8 mouse cellular contexts compared by ENCODE assay signal in the genomic region with DNA sequence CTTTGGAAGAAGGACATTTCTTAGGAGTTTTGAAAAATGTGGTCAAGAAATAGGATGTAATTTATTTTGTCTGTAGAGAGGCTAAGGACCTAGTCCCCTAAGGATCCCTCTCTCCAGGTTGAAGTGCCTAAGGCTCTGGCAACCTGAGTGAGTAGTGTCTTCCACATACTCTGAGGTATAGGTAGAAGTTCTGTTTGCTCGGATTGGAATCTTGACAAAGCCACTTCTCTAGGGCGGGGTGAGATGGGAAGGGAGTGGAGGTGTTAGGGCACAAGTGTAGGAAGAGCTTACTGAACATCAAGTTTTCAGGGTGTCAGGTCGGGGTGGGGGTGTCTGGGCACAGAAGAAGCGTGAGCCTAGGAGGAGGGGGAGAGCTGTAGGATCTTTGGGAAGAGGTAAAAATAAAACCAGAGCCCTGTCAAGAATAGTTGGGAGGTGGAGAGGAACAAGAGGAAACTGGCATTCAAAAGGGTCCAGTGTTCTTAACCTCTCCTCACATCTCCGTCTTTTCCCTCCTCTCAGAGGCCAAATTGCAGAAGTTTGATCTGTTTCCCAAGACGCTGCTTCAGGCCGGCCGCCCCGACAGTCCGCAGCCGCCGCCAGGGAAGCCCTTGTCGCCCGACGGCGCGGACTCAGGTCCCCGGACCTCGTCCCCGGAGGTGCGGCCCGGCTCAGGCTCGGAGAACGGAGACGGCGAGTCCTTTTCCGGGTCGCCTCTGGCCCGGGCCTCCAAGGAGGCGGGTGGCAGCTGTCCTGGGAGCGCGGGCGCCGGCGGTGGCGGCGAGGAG. TPM values are rescaled to one million over a fixed set of nuclear protein-coding genes. Genes with fewer than 3 reads are reported as not detected.
DNase-seq lines count a peak whose midpoint lies in the region; ATAC-seq and TF ChIP-seq lines count a peak whose summit lies in the region.

No protein-coding gene starts in this region.

- H3K9me3 ChIP-seq in heart, embryonic 11.5 days (replicated peaks; ENCODE audit: control insufficient read depth, low read length) = no peaks in the 10 kb centered on the region
- H3K9me3 ChIP-seq in limb, embryonic 15.5 days = no peaks in the 10 kb centered on the region

- no peak for TF ChIP-seq CTCF in testis, adult 2 months (IDR thresholded peaks at IDR 0.05; ENCODE audit: control insufficient read depth, insufficient read depth, insufficient replicate concordance, low read depth, low read length)

- H3K27me3 ChIP-seq in heart, embryonic 11.5 days (ENCODE audit: control insufficient read depth, insufficient read depth, low read length) = peaks cover 98% of the 10 kb centered on the region
- peaks cover 11% of the 10 kb centered on the region for H3K27me3 ChIP-seq in testis, adult 2 months (ENCODE audit: control insufficient read depth, insufficient read depth, low read length)
- H3K27me3 ChIP-seq in limb, embryonic 15.5 days = peaks cover 98% of the 10 kb centered on the region

- peaks cover 32% of the 10 kb centered on the region for H3K4me1 ChIP-seq in heart, embryonic 11.5 days (ENCODE audit: control insufficient read depth, insufficient read depth, low read length)
- peaks cover 54% of the 10 kb centered on the region for H3K4me1 ChIP-seq in testis, adult 2 months (ENCODE audit: control insufficient read depth, insufficient read depth, low read length)
- peaks cover 55% of the 10 kb centered on the region for H3K4me1 ChIP-seq in limb, embryonic 15.5 days

- no peak for DNase-seq in heart, adult 11 months
- no peak for DNase-seq in testis, postnatal 14 days (ENCODE audit: low spot score)
- no peak for DNase-seq in urinary bladder, postnatal 4 days (ENCODE audit: low spot score in 2 of 2)
- no peak for DNase-seq in adrenal gland, adult 2 months
- DNase-seq in natural killer cell, adult 2 months (ENCODE audit: low spot score in 2 of 2) = no peak

- no peak overlapping the region for H3K9ac ChIP-seq in heart, embryonic 11.5 days (ENCODE audit: low read depth, low read length)
- no peak overlapping the region for H3K9ac ChIP-seq in limb, embryonic 15.5 days

- TF ChIP-seq POLR2A in testis, adult 2 months (IDR thresholded peaks at IDR 0.05; ENCODE audit: control insufficient read depth, low read depth, low read length) = no peak

- WGBS in heart, embryonic 11.5 days (ENCODE audit: insufficient replicate concordance) = 2% methylated on average over 37 of the region's 37 CpGs
- 3% methylated on average over 37 of the region's 37 CpGs for WGBS in limb, embryonic 15.5 days

- H3K4me2 ChIP-seq in heart, embryonic 11.5 days = peak overlapping the region; percentile 78
- peak overlapping the region; percentile 60 for H3K4me2 ChIP-seq in limb, embryonic 15.5 days

- no peak for ATAC-seq in heart, embryonic 11.5 days (replicated peaks; ENCODE audit: insufficient number of reproducible peaks, low FRiP score, low TSS enrichment)
- no peak for ATAC-seq in limb, embryonic 15.5 days (ENCODE audit: insufficient number of reproducible peaks, low FRiP score, low TSS enrichment, low read depth)

- no peak overlapping the region for H3K27ac ChIP-seq in heart, embryonic 11.5 days (ENCODE audit: low read depth, low read length)
- H3K27ac ChIP-seq in testis, adult 2 months (ENCODE audit: control insufficient read depth, insufficient read depth, low read depth, low read length) = no peak overlapping the region
- H3K27ac ChIP-seq in limb, embryonic 15.5 days = no peak overlapping the region

- peak overlapping the region; percentile 51 for H3K4me3 ChIP-seq in heart, embryonic 11.5 days (ENCODE audit: low read depth, low read length)
- H3K4me3 ChIP-seq in testis, adult 2 months (ENCODE audit: control insufficient read depth, low read depth, low read length) = peak overlapping the region; percentile 68
- H3K4me3 ChIP-seq in limb, embryonic 15.5 days = peak overlapping the region; percentile 39

- H3K36me3 ChIP-seq in heart, embryonic 11.5 days (ENCODE audit: control insufficient read depth, insufficient read depth, low read length) = no peaks in the 10 kb centered on the region
- no peaks in the 10 kb centered on the region for H3K36me3 ChIP-seq in testis, adult 2 months (ENCODE audit: control insufficient read depth, insufficient read depth, low read length)
- no peaks in the 10 kb centered on the region for H3K36me3 ChIP-seq in limb, embryonic 15.5 days

RNA-seq across cellular contexts. Expression of a gene that starts 3.4 kb away (rescaled TPM):
- polyA plus RNA-seq in heart, embryonic 11.5 days (2014; fragmentation: Nextera tagmentation; extraction: Ambion mirVana) = 0.06 TPM in 1 of 2 replicates, not detected in the other
- 3.8 and 6.3 TPM in 2 replicates for polyA plus RNA-seq in testis, adult 2 months (2012; rRNA removed)
- polyA plus RNA-seq in limb, embryonic 15.5 days (2015; fragmentation: Nextera tagmentation; extraction: Ambion mirVana) = 0.09 and 0.17 TPM in 2 replicates
- total RNA-seq in adrenal gland, adult 2 months (2021) = not detected
- polyA plus RNA-seq in adrenal gland, adult 2 months (2012; rRNA removed) = 1.0 and 1.2 TPM in 2 replicates
